8 mouse cellular contexts compared by ENCODE assay signal in genomic region chr6:106663780-106664651, GRCm38 (mm10).
DNase-seq lines count a peak whose midpoint lies in the region; ATAC-seq and TF ChIP-seq lines count a peak whose summit lies in the region.

No protein-coding gene starts in this region.

- DNase-seq in gastrocnemius, postnatal 10 days: peak; percentile 20
- DNase-seq in gastrocnemius, postnatal 25 days: no peak
- DNase-seq in A20 (ENCODE audit: low read depth, low spot score): peak; percentile 64
- DNase-seq in adrenal gland, adult 18-20 months (ENCODE audit: low spot score in 2 of 2): peak; percentile 41
- peak; percentile 64 for DNase-seq in embryo, embryonic 9.5 days (ENCODE audit: extremely low spot score)
- peak; percentile 47 for DNase-seq in thymus, adult 2 months

- H3K36me3 ChIP-seq in kidney, embryonic 14.5 days (ENCODE audit: control insufficient read depth, insufficient read depth, low read length): no peaks in the 10 kb centered on the region
- no peaks in the 10 kb centered on the region for H3K36me3 ChIP-seq in thymus, adult 2 months (ENCODE audit: control insufficient read depth, insufficient read depth, low read length)

- H3K27me3 ChIP-seq in kidney, embryonic 14.5 days (ENCODE audit: control insufficient read depth, insufficient read depth, low read length): no peaks in the 10 kb centered on the region
- no peaks in the 10 kb centered on the region for H3K27me3 ChIP-seq in thymus, adult 2 months (ENCODE audit: control insufficient read depth, insufficient read depth, low read length)

- no peak for TF ChIP-seq CTCF in thymus, adult 2 months (IDR thresholded peaks at IDR 0.05; ENCODE audit: borderline replicate concordance, control insufficient read depth, extremely low read depth, insufficient read depth, low read length, poor library complexity)

- TF ChIP-seq POLR2A in thymus, adult 2 months (IDR thresholded peaks at IDR 0.05; ENCODE audit: control insufficient read depth, extremely low read depth, insufficient read depth, low read length, poor library complexity): no peak

- no peak overlapping the region for H3K9ac ChIP-seq in kidney, embryonic 14.5 days (ENCODE audit: low read depth, low read length)

- no peaks in the 10 kb centered on the region for H3K4me1 ChIP-seq in kidney, embryonic 14.5 days (ENCODE audit: control insufficient read depth, insufficient read depth, low read length)
- H3K4me1 ChIP-seq in thymus, adult 2 months (replicated peaks; ENCODE audit: control insufficient read depth, insufficient read depth, low read length): no peaks in the 10 kb centered on the region

- H3K9me3 ChIP-seq in kidney, embryonic 14.5 days (ENCODE audit: control insufficient read depth, low read length): no peaks in the 10 kb centered on the region

- no peak overlapping the region for H3K4me3 ChIP-seq in kidney, embryonic 14.5 days (ENCODE audit: low read length)
- no peak overlapping the region for H3K4me3 ChIP-seq in thymus, adult 2 months (ENCODE audit: control insufficient read depth, insufficient read depth, low read length)

- peak; percentile 39; the same call in 1 of the 2 replicates for ATAC-seq in kidney, embryonic 14.5 days (ENCODE audit: low FRiP score, low TSS enrichment)
- peak; percentile 91 for ATAC-seq in megakaryocyte, adult 5-6 weeks (ENCODE audit: poor library complexity, severe bottlenecking)

- no peak overlapping the region for H3K4me2 ChIP-seq in kidney, embryonic 14.5 days (replicated peaks; ENCODE audit: low read depth, low read length)

- WGBS in kidney, embryonic 14.5 days: 32% methylated on average over 6 of the region's 6 CpGs
- 30% methylated on average over 6 of the region's 6 CpGs for WGBS in thymus, adult 2 months

- no peak overlapping the region for H3K27ac ChIP-seq in kidney, embryonic 14.5 days (ENCODE audit: low read depth, low read length)
- H3K27ac ChIP-seq in thymus, adult 2 months (ENCODE audit: control insufficient read depth, insufficient read depth, low read length): no peak overlapping the region
